Mouse (Mus musculus) liver, postnatal 0 days (tissue): ENCODE results near the gene H2al1i. TPM values are rescaled to one million over a fixed set of nuclear protein-coding genes. Genes with fewer than 3 reads are reported as not detected.
"Not testable (repeated sequence)": the region's sequence is repeated elsewhere in the genome, so short reads cannot be mapped to it uniquely, and the experiment has no call there.

Experiments
- ATAC-seq: fragments of 200-750 bp; cut with Nextera tagmentation; 2 replicates; pipeline ENCODE4 v1.8.0; 2017; ENCODE audit warnings: mild to moderate bottlenecking, moderate library complexity
- DNase-seq: peaks from one replicate; pipeline ENCODE4 v3.0.0-alpha.2; 2016
- H3K27ac ChIP-seq: fragments of 300-500 bp; sonication (generic); 2 replicates; pipeline ENCODE4 v1.5.1; 2014; ENCODE audit warnings: antibody characterized with exemption, moderate library complexity, mild to moderate bottlenecking, low read depth
- H3K27me3 ChIP-seq: fragments of 300-500 bp; sonication (generic); 2 replicates; pipeline ENCODE4 v1.6.1; 2014; ENCODE audit warnings: low read length, control low read depth, mixed read lengths; ENCODE audit not compliant: insufficient read depth
- H3K36me3 ChIP-seq: fragments of 300-500 bp; sonication (generic); replicated peaks from 2 replicates; pipeline ENCODE4 v1.6.1; 2014; ENCODE audit warnings: mild to moderate bottlenecking, control low read depth, low read length, moderate library complexity, mixed read lengths; ENCODE audit not compliant: insufficient read depth
- H3K4me1 ChIP-seq: fragments of 300-500 bp; sonication (generic); 2 replicates; pipeline ENCODE4 v1.6.1; 2014; ENCODE audit warnings: antibody characterized with exemption, mild to moderate bottlenecking, control low read depth; ENCODE audit not compliant: insufficient read depth
- H3K4me2 ChIP-seq: fragments of 300-500 bp; sonication (generic); 2 replicates; pipeline ENCODE4 v1.6.1; 2014; ENCODE audit warnings: low read depth, mild to moderate bottlenecking, low read length, moderate library complexity, mixed read lengths
- H3K4me3 ChIP-seq: fragments of 300-500 bp; sonication (generic); 2 replicates; pipeline ENCODE4 v1.5.1; 2014; ENCODE audit warnings: low read depth, low read length
- H3K9ac ChIP-seq: fragments of 300-500 bp; sonication (generic); replicated peaks from 2 replicates; pipeline ENCODE4 v1.6.1; 2014; ENCODE audit warnings: mild to moderate bottlenecking, moderate library complexity
- H3K9me3 ChIP-seq: fragments of 300-500 bp; sonication (generic); 2 replicates; pipeline ENCODE4 v1.6.1; 2016; ENCODE audit warnings: mild to moderate bottlenecking, control low read depth, low read length, mixed read lengths
- CTCF ChIP-seq: sonication (generic); IDR thresholded peaks from 2 replicates; pipeline ENCODE4 v1.5.1; 2016; ENCODE audit warnings: antibody characterized with exemption, low read depth
- EP300 ChIP-seq: IDR thresholded peaks from 2 replicates; pipeline ENCODE4 v1.6.1; 2016; ENCODE audit warnings: antibody characterized with exemption, low read depth, mild to moderate bottlenecking
- WGBS: fragments of 180-500 bp; shearing (Covaris S2); extraction: QIAGEN DNeasy Blood & Tissue Kit; methylation state at CpG from one replicate; pipeline ENCODE4 v1.1.7; 2014; ENCODE audit not compliant: insufficient replicate concordance; 5-methylcytosine and 5-hydroxymethylcytosine counted together
- polyA plus RNA-seq: library from polyadenylated mRNA; unstranded; fragments of >200 nt; fragmentation: Nextera tagmentation; extraction: Ambion mirVana; gene quantifications from 2 replicates; pipeline ENCODE4 v1.2.1, GENCODE M21; 2015

Gene H2al1i
- polyA plus RNA-seq, 1 experiment from 2014 or later, result not detected

- WGBS, result no CpG with 5 or more reads among the region's 3 CpGs
- H3K27me3 ChIP-seq, DNase-seq, H3K9ac ChIP-seq, H3K4me3 ChIP-seq, H3K27ac ChIP-seq, H3K9me3 ChIP-seq, ATAC-seq, H3K4me2 ChIP-seq, H3K36me3 ChIP-seq, H3K4me1 ChIP-seq: not testable (repeated sequence)
Measured at GRCm38 (mm10) chrX:11311634-11312033, 12.8 kb upstream of the H2al1i start, which contains the start of gene H2al1e. H2al1e (plus strand) TSS chrX:11311934.

GRCm38 (mm10) chrX:11314858-11315257 is 9.6 kb upstream of the H2al1i start, which contains the start of gene H2al1f:
H2al1f (plus strand) TSS chrX:11315158.
- not testable (repeated sequence) for ATAC-seq, H3K4me1 ChIP-seq, H3K9ac ChIP-seq, H3K27me3 ChIP-seq, H3K4me3 ChIP-seq, H3K4me2 ChIP-seq, H3K27ac ChIP-seq, H3K9me3 ChIP-seq, DNase-seq, H3K36me3 ChIP-seq
- no CpG with 5 or more reads among the region's 6 CpGs for WGBS

- not testable (repeated sequence) for H3K36me3 ChIP-seq, H3K27me3 ChIP-seq, H3K4me3 ChIP-seq, H3K4me2 ChIP-seq, H3K9me3 ChIP-seq, H3K9ac ChIP-seq, H3K27ac ChIP-seq, ATAC-seq, DNase-seq, H3K4me1 ChIP-seq
- WGBS, result no CpG with 5 or more reads among the region's 3 CpGs
Measured at GRCm38 (mm10) chrX:11317956-11318355, 6.5 kb upstream of the H2al1i start, which contains the start of gene H2al1g. H2al1g (plus strand) TSS chrX:11318256.

- H3K4me2 ChIP-seq, H3K4me3 ChIP-seq, H3K27ac ChIP-seq, H3K9ac ChIP-seq, DNase-seq, H3K27me3 ChIP-seq, H3K4me1 ChIP-seq, ATAC-seq, H3K36me3 ChIP-seq, H3K9me3 ChIP-seq: not testable (repeated sequence)
- WGBS, result no CpG with 5 or more reads among the region's 6 CpGs
Measured at GRCm38 (mm10) chrX:11321192-11321591, 3.3 kb upstream of the H2al1i start, which contains the start of gene H2al1h. H2al1h (plus strand) TSS chrX:11321492.

GRCm38 (mm10) chrX:11327522-11327921 is 3.1 kb downstream of the H2al1i start, which contains the start of gene H2al1j:
H2al1j (plus strand) TSS chrX:11327822.
- WGBS, result 84% methylated on average over 2 of the region's 2 CpGs
- not testable (repeated sequence) for ATAC-seq, H3K27me3 ChIP-seq, H3K9ac ChIP-seq, H3K27ac ChIP-seq, H3K9me3 ChIP-seq, H3K4me1 ChIP-seq, H3K36me3 ChIP-seq, H3K4me2 ChIP-seq, DNase-seq, H3K4me3 ChIP-seq

GRCm38 (mm10) chrX:11345762-11346161 is 21.3 kb downstream of the H2al1i start:
- DNase-seq (no peak), ATAC-seq (no peak)
- no peak for TF ChIP-seq CTCF
- no peak for TF ChIP-seq EP300
- no peaks in the 10 kb centered on the region for H3K36me3 ChIP-seq
- H3K4me2 ChIP-seq, result no peak overlapping the region
- no peaks in the 10 kb centered on the region for H3K4me1 ChIP-seq
- no peak overlapping the region for H3K9ac ChIP-seq
- H3K27me3 ChIP-seq, result no peaks in the 10 kb centered on the region; the same call in 1 of the 2 replicates
- no peak overlapping the region for H3K27ac ChIP-seq
- H3K4me3 ChIP-seq, result no peak overlapping the region
- 78% methylated on average over 9 of the region's 9 CpGs for WGBS
- H3K9me3 ChIP-seq, result no peaks in the 10 kb centered on the region

GRCm38 (mm10) chrX:11346756-11347155 is 22.3 kb downstream of the H2al1i start:
- no peak for ATAC-seq
- Histone ChIP-seq H3K9ac (no peak overlapping the region), H3K9me3 (no peaks in the 10 kb centered on the region), H3K27me3 (no peaks in the 10 kb centered on the region; the same call in 1 of the 2 replicates), H3K4me3 (no peak overlapping the region), H3K27ac (no peak overlapping the region), H3K4me2 (no peak overlapping the region), H3K36me3 (no peaks in the 10 kb centered on the region), H3K4me1 (no peaks in the 10 kb centered on the region)
- 80% methylated on average over 3 of the region's 3 CpGs for WGBS
- no peak for TF ChIP-seq EP300
- TF ChIP-seq CTCF, result no peak
- DNase-seq, result no peak
